Mouse (Mus musculus) neural tube, embryonic 14.5 days (tissue): ENCODE data around the gene En1. TPM values are rescaled to one million over a fixed set of nuclear protein-coding genes. Genes with fewer than 3 reads are reported as not detected.

Experiments used
- ATAC-seq: fragments of 200-750 bp; cut with Nextera tagmentation; 2 replicates; pipeline ENCODE4 v1.8.0; 2017; ENCODE audit warnings: low read depth, mild to moderate bottlenecking, moderate TSS enrichment, moderate library complexity
- H3K27ac ChIP-seq: fragments of 300-500 bp; sonication (generic); 2 replicates; pipeline ENCODE4 v1.5.1; 2014; ENCODE audit warnings: low read depth, mild to moderate bottlenecking, control low read depth, low read length, moderate library complexity, mixed read lengths
- H3K27me3 ChIP-seq: fragments of 300-500 bp; sonication (generic); 2 replicates; pipeline ENCODE4 v1.6.1; 2014; ENCODE audit warnings: low read length; ENCODE audit not compliant: control insufficient read depth, insufficient read depth
- H3K36me3 ChIP-seq: fragments of 300-500 bp; sonication (generic); 2 replicates; pipeline ENCODE4 v1.6.1; 2014; ENCODE audit warnings: low read length, mixed read lengths; ENCODE audit not compliant: control insufficient read depth, insufficient read depth
- H3K4me1 ChIP-seq: fragments of 300-500 bp; sonication (generic); 2 replicates; pipeline ENCODE4 v1.6.1; 2014; ENCODE audit warnings: low read length; ENCODE audit not compliant: control insufficient read depth, insufficient read depth
- H3K4me2 ChIP-seq: fragments of 300-500 bp; sonication (generic); 2 replicates; pipeline ENCODE4 v1.6.1; 2014; ENCODE audit warnings: mild to moderate bottlenecking, low read depth, low read length, control low read depth
- H3K4me3 ChIP-seq: fragments of 300-500 bp; sonication (generic); 2 replicates; pipeline ENCODE4 v1.5.1; 2014; ENCODE audit warnings: low read depth, low read length, control low read depth, mixed read lengths
- H3K9ac ChIP-seq: fragments of 300-500 bp; sonication (generic); replicated peaks from 2 replicates; pipeline ENCODE4 v1.6.1; 2014; ENCODE audit warnings: low read depth, mild to moderate bottlenecking, control low read depth, low read length, mixed read lengths
- H3K9me3 ChIP-seq: fragments of 300-500 bp; sonication (generic); 2 replicates; pipeline ENCODE4 v1.6.1; 2016; ENCODE audit warnings: low read length; ENCODE audit not compliant: control insufficient read depth
- WGBS: fragments of 180-500 bp; shearing (Covaris S2); extraction: QIAGEN DNeasy Blood & Tissue Kit; methylation state at CpG from one replicate; pipeline ENCODE4 v1.1.7; 2014; 5-methylcytosine and 5-hydroxymethylcytosine counted together
- polyA plus RNA-seq: library from polyadenylated mRNA; unstranded; fragments of >200 nt; fragmentation: Nextera tagmentation; extraction: Ambion mirVana; gene quantifications from 2 replicates; pipeline ENCODE4 v1.2.1, GENCODE M21; 2014

Gene En1
- polyA plus RNA-seq, result 1.3 and 2.1 TPM in 2 replicates

DNA sequence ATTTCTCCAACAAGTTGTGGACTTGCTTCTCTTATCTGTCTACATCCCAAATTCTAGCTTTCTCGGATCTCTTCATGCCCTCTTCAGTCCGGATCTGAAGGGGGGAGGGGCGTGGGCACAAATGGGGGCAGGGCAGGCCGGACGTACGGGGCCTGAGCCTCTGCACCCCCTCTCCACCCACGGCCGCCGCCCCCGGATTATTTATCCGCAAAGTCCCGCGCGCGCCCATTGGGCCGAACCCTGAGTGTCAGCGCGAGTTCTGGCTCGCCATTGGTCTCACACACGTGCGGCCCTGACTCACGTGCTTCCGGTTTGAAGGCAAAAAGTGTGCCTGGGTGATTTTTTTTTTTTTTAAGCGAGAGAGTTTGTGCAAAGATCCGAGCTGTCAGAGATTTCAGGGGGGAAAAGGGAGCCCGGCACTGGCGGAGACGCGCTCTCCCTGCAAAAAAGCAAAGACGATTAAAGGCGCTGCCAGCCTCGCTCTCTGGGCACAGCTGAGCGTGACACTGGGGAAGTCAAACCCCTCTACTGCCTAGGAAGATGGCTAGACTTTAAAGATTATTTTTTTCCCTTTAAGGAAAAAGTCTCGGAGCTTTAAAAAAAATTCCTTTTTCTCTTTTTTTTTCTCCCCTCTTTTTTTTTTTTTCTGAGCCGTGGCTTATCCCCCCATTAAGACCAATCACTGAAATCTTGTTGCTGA lies at the start of gene En1:
TSS of gene En1 (plus strand) at position 388 of the 700 bp plus-strand sequence.
- under 1% methylated on average over 34 of the region's 35 CpGs for WGBS
- Histone ChIP-seq H3K9me3 (no peaks in the 10 kb centered on the region), H3K9ac (peak within 1 kb of the TSS; percentile 37; the same call in 1 of the 2 replicates), H3K36me3 (no peaks in the 10 kb centered on the region), H3K4me2 (peak within 1 kb of the TSS; percentile 51), H3K27ac (peak within 1 kb of the TSS; percentile 44; the same call in 1 of the 2 replicates), H3K4me1 (peaks cover 7% of the 10 kb centered on the region; the same call in 1 of the 2 replicates), H3K4me3 (peak within 1 kb of the TSS; percentile 35), H3K27me3 (peaks cover 65% of the 10 kb centered on the region)
- no peak for ATAC-seq

DNA sequence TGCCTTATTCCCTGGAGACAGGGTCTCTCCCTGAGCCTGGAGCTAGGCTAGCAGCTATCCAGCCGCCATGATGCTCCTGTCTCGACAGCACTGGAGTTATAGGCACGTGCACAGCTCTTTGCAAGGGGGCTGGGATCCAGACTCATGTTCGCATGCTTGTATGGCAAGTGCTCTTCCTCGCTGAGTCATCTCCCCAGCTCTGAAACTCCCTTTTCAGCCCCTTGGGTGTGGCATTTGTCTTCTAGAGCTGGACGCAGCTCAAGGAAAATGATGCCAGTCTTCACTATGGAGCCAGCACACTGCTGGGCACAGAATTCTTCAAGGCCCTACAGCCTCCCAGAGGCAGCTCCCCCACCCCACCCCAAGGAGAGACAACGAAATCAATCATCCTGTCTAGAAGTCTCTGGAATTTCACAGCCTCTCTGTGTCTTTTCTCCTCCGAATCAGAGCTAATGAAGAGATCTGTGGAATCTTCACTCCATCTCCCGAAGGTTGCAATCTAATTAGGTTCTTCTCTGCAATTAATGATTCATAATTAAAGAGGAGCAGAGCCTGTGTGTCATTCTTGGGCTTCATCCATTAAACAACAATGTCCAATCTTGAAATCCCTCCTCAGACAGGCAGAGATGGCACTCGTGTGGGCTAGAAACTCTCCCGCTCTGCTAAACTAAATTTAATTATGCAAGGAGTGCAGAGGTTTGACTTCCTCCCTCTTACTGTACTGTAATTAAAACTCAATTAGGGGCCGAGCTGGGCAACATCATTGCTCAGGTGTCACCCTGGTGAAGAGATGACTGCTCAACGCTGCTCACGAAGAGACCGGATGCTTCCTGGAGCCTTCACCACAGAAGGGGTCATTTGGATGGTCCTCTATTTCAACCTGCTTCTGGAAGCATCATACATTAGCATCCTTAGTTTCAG lies 45.0 kb upstream of the En1 start:
- Histone ChIP-seq H3K36me3 (no peaks in the 10 kb centered on the region), H3K4me2 (no peak overlapping the region), H3K9ac (no peak overlapping the region), H3K4me3 (no peak overlapping the region), H3K4me1 (no peaks in the 10 kb centered on the region), H3K9me3 (no peaks in the 10 kb centered on the region), H3K27me3 (no peaks in the 10 kb centered on the region), H3K27ac (no peak overlapping the region)
- WGBS, result 82% methylated on average over 15 of the region's 15 CpGs
- no peak for ATAC-seq

DNA sequence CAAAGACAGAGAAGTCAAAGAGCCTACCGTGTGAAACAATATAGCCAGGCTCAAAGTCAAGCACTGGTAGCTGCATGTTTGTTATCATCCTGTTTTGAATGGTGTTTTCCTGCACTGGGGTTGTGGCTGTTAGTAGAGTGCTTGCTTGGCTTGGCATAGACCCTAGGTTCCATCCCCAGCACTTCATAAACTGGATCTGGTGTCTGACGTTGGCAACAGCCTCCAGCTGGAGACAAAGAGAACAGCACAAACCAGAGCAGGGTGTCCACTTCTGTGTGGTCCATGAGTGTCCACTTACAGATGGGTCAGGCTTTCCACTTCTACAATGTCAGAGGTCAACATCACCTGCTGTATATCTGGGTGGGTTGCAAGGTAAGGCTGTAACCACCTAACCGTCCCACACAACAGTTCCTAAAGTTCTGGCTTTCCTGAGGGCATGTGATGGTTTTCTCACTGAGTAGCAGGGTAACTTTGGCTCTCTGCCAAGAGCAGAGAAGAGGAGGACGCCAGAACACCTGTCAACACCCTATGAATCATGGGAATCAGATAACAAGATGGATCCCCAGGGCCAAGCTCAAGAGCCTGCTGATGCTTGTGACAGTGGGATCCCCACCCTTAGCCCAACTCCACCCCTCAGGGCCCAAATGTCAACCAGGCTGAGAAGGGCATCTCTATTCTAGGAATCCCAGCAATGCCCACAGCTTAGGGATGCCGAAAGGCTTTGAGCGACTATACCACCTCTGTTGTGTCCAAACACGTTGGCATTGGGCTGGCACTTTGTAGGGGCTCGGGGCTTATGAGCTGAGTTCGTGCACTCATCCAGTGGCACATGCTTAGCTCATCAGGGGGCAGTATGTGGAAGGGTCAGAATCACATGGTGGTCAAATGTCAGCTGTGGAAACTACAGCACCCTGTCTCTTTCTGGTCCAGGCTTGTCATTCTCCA lies 43.6 kb upstream of the En1 start:
- H3K36me3 ChIP-seq, result no peaks in the 10 kb centered on the region
- 75% methylated on average over 9 of the region's 9 CpGs for WGBS

DNA sequence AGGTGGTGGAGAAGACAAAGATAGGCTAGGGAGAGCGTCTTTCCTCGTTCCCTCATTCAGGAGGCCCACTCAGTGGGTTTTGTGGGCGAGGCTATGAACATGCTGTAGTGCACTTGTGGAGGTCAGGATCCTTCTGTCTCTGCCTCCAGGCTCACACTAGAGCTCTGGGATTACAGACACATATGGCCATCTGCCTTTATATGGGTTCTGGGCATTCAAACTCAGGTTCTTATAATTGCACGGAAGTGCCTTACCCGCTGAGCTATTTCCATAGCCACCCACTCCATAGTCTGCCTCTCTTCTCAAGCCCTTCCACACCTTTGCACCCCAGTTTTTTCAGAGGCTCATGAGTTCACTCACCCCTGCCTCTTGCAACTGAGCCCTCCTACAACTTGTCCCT lies 42.3 kb upstream of the En1 start:
- 80% methylated on average over 5 of the region's 5 CpGs for WGBS
- H3K36me3 ChIP-seq, result no peaks in the 10 kb centered on the region
- no peak overlapping the region for H3K27ac ChIP-seq
- H3K9ac ChIP-seq, result no peak overlapping the region
- no peak overlapping the region for H3K4me3 ChIP-seq
- no peaks in the 10 kb centered on the region for H3K27me3 ChIP-seq
- no peaks in the 10 kb centered on the region for H3K4me1 ChIP-seq
- H3K4me2 ChIP-seq, result no peak overlapping the region
- H3K9me3 ChIP-seq, result no peaks in the 10 kb centered on the region
- ATAC-seq, result no peak

More for the DNA sequence above, 43.6 kb upstream of the En1 start:
- Histone ChIP-seq H3K27ac (no peak overlapping the region), H3K9me3 (no peaks in the 10 kb centered on the region), H3K4me3 (no peak overlapping the region), H3K9ac (no peak overlapping the region), H3K4me2 (no peak overlapping the region), H3K27me3 (no peaks in the 10 kb centered on the region), H3K4me1 (no peaks in the 10 kb centered on the region)
- peak; percentile 17; the same call in 1 of the 2 replicates for ATAC-seq

DNA sequence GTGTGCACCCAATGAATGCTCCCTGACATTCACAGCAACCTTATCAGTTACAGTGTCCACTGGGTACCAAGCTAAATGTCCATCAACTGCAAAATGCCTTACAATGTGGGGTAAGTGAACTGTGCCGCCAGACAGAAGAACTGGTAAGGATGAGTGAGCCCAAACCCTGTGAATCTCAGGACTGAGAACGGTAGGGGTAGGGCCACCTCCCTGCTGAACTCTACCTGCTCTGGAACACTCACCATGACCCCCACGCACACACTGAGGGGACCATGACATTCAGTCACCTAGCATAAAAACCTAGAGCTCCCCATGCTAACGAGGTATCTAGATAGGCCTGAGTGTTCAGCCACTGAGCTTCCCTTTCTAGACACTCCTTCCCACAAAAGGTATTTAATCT lies 20.9 kb upstream of the En1 start:
- Histone ChIP-seq H3K27me3 (no peaks in the 10 kb centered on the region), H3K36me3 (no peaks in the 10 kb centered on the region), H3K4me2 (no peak overlapping the region), H3K4me1 (no peaks in the 10 kb centered on the region), H3K9me3 (no peaks in the 10 kb centered on the region), H3K9ac (no peak overlapping the region), H3K27ac (no peak overlapping the region), H3K4me3 (no peak overlapping the region)
- no peak for ATAC-seq
- WGBS, result 73% methylated on average over 4 of the region's 4 CpGs

DNA sequence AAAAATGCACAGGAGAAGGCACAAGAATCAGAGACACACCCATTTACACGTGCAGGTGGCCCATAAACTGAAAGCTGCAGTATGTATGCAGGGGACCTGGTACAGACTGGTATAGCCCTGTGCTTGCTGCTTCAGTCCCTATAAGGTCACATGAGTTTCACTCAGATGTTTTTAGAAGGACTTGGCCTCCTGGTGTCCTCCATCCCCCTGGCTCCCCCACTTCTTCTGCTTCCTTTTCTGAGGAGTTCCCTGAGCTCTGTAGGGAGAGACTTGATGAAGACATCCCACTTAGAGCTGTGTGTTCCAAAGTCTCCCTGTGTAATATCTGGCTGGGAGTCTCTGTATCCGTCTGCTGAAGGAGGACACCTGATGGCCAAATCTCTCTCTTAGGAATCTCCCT lies 16.7 kb upstream of the En1 start:
- no peak overlapping the region for H3K4me3 ChIP-seq
- no peaks in the 10 kb centered on the region for H3K9me3 ChIP-seq
- no peak for ATAC-seq
- H3K36me3 ChIP-seq, result no peaks in the 10 kb centered on the region
- H3K4me1 ChIP-seq, result no peaks in the 10 kb centered on the region
- H3K27me3 ChIP-seq, result no peaks in the 10 kb centered on the region
- no peak overlapping the region for H3K27ac ChIP-seq
- no peak overlapping the region for H3K4me2 ChIP-seq
- H3K9ac ChIP-seq, result no peak overlapping the region
- WGBS, result 38% methylated on average over 2 of the region's 2 CpGs

DNA sequence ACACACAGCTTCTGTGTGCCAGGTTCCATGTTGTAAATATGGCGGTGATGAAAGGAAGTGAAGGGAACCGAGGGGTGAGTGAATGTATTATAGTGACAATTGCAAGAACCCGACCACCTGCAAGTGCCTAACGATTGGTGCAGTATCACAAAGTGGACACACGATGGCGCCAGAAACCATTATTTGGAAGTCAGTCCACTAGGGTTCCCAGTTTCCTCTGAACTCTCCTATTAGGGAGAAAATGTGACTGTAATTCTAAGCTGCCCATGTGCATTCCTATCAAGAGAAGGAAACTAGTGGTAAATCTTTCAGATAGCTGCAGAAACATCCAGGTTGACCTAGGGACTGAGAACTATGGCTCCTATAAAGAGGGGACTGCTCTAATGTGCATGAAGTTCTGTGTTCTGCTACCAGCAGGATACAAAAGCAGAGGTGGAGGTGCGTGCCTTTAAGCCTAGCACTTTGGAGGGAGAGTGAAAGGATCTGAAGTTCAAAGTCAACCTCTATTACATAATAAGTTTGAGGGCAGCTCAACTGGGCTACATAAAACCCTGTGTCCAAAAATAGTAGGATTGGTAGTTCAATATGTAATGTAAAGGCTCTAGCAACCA lies 15.6 kb upstream of the En1 start:
- Histone ChIP-seq H3K4me3 (no peak overlapping the region), H3K36me3 (no peaks in the 10 kb centered on the region), H3K4me1 (no peaks in the 10 kb centered on the region), H3K27me3 (no peaks in the 10 kb centered on the region), H3K27ac (no peak overlapping the region), H3K9me3 (no peaks in the 10 kb centered on the region), H3K4me2 (no peak overlapping the region), H3K9ac (no peak overlapping the region)
- 13% methylated on average over 7 of the region's 7 CpGs for WGBS
- peak; percentile 74; the same call in 1 of the 2 replicates for ATAC-seq

DNA sequence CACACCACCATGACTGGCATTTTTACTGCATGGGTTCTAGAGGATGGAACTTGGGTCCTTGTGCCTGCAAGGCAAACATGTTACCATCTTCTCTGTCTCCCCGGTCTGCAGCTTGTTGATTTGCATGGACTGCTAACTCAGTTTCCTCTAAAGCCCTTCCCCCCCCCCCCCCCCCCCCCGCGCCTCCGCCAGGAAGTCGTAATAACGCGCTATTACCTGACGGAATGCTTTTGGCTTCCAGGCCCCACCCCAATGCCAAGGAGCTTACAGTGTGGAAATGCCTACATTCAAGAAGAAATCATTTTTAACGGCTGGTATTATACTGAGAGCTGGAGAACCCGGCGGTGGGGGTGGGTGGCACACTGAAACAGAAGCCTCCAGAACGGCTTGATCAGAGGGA lies 14.8 kb upstream of the En1 start:
- Histone ChIP-seq H3K4me2 (no peak overlapping the region), H3K4me3 (no peak overlapping the region), H3K27me3 (peaks cover 7% of the 10 kb centered on the region), H3K4me1 (no peaks in the 10 kb centered on the region), H3K27ac (no peak overlapping the region), H3K9ac (no peak overlapping the region), H3K36me3 (no peaks in the 10 kb centered on the region), H3K9me3 (no peaks in the 10 kb centered on the region)
- WGBS, result 65% methylated on average over 10 of the region's 12 CpGs
- ATAC-seq, result no peak
